Mouse (Mus musculus) erythroid progenitor cell, adult 5-6 weeks (primary cell): ENCODE data around the gene Ccdc36. TPM values are rescaled to one million over a fixed set of nuclear protein-coding genes. Genes with fewer than 3 reads are reported as not detected.

ENCODE experiments used
- ATAC-seq: replicated peaks from 2 replicates; pipeline ENCODE4 v1.8.0; 2016; ENCODE audit warnings: moderate number of reproducible peaks, mild to moderate bottlenecking, moderate TSS enrichment, inconsistent platforms; ENCODE audit not compliant: poor library complexity, low FRiP score, severe bottlenecking
- total RNA-seq, 2 experiments: library from RNA; stranded (forward) in 1 of 2; stranded (reverse) in 1 of 2; fragments of 150-400 nt in 1 of 2; fragments of 186-747, 209-891 nt in 1 of 2; gene quantifications; 2 replicates each; pipeline versions ENCODE4 v1.2.3 to v1.2.4; 2015 to 2017; ENCODE audit warnings: low replicate concordance in 2 of 2

Gene Ccdc36
- total RNA-seq (2015; ENCODE audit: low replicate concordance) (not detected in 2 replicates), total RNA-seq (2017; ENCODE audit: low replicate concordance) (1.1 TPM in 1 of 2 replicates, not detected in the other)

- no peak for ATAC-seq
Observed at GRCm38 (mm10) chr9:108428384-108428783, at the start of gene Ccdc36. Gene Ccdc36, minus strand, starts transcription at chr9:108428484.

- ATAC-seq = 0 out of 2 replicates have a peak, but pooled peaks have one; percentile 14
Observed at GRCm38 (mm10) chr9:108474528-108474927, 46.2 kb upstream of the Ccdc36 start.

- no peak for ATAC-seq
Observed at GRCm38 (mm10) chr9:108469845-108470244, 41.6 kb upstream of the Ccdc36 start.

- ATAC-seq = no peak
Observed at GRCm38 (mm10) chr9:108469430-108469829, 41.1 kb upstream of the Ccdc36 start.

- ATAC-seq = no peak
Observed at GRCm38 (mm10) chr9:108466219-108466618, 37.9 kb upstream of the Ccdc36 start.

GRCm38 (mm10) chr9:108463713-108464112 lies 35.4 kb upstream of the Ccdc36 start:
- ATAC-seq = no peak

GRCm38 (mm10) chr9:108462192-108462591 lies 33.9 kb upstream of the Ccdc36 start:
- no peak for ATAC-seq

GRCm38 (mm10) chr9:108461675-108462074 lies 33.4 kb upstream of the Ccdc36 start:
- ATAC-seq = no peak

- ATAC-seq = no peak
Observed at GRCm38 (mm10) chr9:108461181-108461631, 32.9 kb upstream of the Ccdc36 start, which contains the start of gene Klhdc8b. Gene Klhdc8b, minus strand, starts transcription at chr9:108461581.

GRCm38 (mm10) chr9:108460319-108461178 lies 32.3 kb upstream of the Ccdc36 start, which contains the start of gene Ccdc71:
Gene Ccdc71, plus strand, starts transcription at chr9:108460527.
- peak; percentile 89 for ATAC-seq

- ATAC-seq = no peak
Observed at GRCm38 (mm10) chr9:108459939-108460318, 31.6 kb upstream of the Ccdc36 start.

- no peak for ATAC-seq
Observed at GRCm38 (mm10) chr9:108456953-108457352, 28.7 kb upstream of the Ccdc36 start.

- no peak for ATAC-seq
Observed at GRCm38 (mm10) chr9:108455747-108456571, 27.7 kb upstream of the Ccdc36 start.

GRCm38 (mm10) chr9:108454429-108454828 lies 26.1 kb upstream of the Ccdc36 start:
- ATAC-seq = no peak

GRCm38 (mm10) chr9:108453458-108453857 lies 25.2 kb upstream of the Ccdc36 start:
- no peak for ATAC-seq

- no peak; the same call in 1 of the 2 replicates for ATAC-seq
Observed at GRCm38 (mm10) chr9:108452911-108453310, 24.6 kb upstream of the Ccdc36 start.

- peak; percentile 83 for ATAC-seq
Observed at GRCm38 (mm10) chr9:108452291-108452906, 24.1 kb upstream of the Ccdc36 start.

- ATAC-seq = no peak
Observed at GRCm38 (mm10) chr9:108451519-108452160, 23.4 kb upstream of the Ccdc36 start.

- peak; percentile 58 for ATAC-seq
Observed at GRCm38 (mm10) chr9:108451170-108451493, 22.8 kb upstream of the Ccdc36 start.
